Mouse (Mus musculus): ENCODE results near the gene Arhgap8.
"Not testable (repeated sequence)": the region's sequence is repeated elsewhere in the genome, so short reads cannot be mapped to it uniquely, and the experiment has no call there.

Gene Arhgap8

DNA sequence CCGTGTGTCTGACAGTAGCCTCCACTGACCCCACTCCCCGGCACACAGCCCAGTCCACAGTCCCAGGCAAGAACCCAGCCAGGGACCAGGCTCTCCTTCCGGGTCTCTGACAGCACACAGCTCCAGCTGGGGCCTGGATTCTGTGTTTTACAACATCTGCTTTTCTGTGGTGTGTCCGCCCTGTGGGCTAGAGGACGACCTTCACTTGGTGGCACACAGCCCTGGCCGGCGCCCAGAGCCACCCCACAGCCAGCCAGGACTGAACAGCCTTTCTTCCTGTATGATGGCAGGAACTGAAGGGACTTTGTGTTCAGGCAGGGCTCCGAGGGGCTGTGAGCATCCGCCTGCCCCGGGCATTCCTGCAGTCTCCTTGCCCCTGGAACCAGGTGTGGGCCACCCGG is 22.2 kb upstream of the Arhgap8 start:
- in situ Hi-C loops (cut with MboI) = no loop called here

DNA sequence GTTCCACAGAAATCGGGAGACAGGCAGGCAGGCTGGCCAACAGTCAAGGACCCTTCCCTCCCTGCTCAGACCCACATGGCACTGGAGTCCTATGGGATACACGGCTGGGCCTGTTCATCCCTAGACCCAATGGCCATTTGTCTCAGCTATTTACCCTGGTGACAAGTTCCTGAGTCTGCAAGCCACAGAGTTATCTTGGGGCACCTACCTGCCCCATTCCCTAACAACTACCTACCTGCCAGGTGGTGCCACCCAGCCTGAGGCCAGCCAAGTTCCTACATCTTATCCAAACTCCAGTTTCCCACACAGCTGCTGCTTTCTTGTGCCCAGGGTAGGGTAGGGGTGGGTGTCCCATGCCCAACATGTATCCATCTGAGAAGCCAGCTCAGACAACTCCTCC is 21.7 kb upstream of the Arhgap8 start:
- in situ Hi-C loops (cut with MboI) = no loop called here

DNA sequence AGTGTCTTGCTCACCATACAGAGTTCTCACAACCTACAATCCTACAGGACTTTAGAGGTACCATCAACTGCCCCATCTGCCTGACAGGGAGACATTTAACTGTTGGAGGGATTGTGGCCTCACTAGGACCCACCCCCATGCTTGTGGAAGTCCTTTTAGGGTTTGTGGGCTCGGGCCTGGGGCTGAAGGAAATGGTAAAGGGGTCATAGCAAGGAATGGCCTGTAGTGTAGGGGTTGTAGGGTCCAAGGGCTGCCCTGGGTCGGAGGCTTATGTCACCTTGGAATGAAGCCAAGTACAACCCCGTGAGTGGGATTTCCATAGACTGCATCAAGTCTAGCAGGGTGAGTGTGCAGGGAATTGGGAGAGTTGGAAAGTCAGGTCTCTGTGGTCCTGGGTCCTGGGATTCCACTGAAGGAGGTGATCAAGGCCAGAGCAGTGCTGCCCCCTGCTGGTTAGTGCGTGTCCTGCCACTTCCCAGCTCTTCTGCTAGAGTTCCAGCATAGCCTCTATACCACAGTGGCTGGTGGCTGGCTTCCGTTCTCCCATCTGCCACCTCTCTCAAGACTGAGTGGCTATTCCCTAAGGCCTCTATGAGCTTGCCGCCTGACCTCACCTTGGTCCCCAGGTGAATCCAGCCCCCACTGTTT is 19.6 kb upstream of the Arhgap8 start:
- in situ Hi-C loops (cut with MboI) = no loop called here

DNA sequence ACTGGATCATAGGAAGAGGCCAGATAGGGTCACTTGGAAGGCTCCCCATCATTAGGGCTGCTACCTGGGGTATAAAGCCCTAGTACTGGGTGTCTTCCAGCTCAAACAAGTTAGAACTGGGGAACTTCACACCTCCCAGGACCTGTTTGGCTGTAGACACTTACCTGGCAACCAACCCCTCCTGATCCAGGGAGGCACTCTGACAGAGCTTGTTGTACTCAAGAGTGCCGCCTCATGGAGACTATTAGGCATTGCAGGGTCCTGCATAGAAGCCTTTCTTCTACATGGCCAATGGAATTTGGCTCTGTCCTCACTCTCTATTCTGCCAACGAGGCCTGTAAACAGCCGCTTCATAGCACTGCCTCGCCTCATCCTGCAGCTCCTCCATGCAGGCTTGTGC is 17.9 kb upstream of the Arhgap8 start:
- in situ Hi-C loops (cut with MboI) = no loop called here

DNA sequence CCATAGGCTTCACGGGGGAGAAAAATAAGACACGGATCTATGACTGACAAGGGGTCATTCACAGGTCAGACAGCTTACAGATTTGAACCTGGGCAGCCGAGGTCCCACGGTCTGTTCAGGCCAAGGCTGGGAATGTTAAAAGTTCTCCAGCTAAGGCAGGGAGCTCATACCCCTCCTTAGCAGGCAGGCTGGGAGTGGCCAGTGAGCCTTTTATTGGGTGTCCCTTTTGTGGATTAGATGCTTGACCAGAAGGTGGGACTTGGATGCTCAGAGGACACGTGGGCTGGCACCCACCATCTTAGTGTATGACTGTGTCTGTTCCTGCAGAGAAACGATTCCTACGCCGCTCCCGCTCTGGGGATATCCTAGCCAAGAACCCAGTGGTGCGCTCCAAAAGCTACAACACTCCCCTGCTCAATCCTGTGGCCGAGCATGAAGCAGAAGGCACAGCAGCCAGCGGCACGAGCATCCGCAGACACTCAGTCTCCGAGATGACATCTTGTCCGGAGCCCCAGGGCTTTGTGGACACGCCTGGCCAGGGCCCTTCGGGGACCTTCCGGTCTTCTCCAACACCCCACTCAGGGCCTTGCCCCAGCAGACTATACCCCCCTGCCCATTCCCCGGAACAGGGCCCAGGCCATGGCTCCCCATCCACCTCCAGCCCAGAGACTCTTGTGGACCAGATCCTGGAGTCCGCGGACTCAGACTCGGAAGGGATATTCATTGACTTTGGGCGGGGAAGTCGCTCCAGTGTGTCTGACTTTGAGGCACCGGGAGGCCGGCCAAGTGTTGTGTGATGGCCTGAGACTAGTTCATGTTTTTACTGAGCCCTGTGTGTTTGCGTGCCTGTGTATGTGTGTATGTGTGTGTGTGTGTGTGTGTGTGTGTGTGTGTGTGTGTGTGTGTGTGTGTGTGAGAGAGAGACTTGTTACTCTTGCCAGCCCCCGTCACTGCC is 17.2 kb upstream of the Arhgap8 start:
- in situ Hi-C loops (cut with MboI) = no loop called here

DNA sequence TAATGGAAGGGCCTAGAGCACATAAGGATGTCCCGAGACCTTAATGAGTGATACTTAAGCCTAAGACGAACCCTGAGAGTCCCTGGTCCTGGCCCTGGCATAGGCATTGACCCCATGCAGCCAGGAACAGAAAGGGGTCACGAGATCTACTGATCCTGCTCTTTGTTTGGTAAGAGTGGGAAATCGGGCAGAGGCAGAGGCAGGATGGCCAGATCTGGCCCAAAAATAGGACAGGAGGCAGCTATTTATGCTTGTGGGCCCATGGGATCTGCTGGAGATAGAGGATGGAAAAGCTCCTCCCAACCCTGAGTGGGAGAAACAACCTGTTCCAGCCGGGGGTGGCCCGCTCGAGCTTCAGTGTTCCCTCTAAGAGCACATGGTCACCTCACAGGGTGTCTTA is 15.9 kb upstream of the Arhgap8 start:
- in situ Hi-C loops (cut with MboI) = no loop called here

DNA sequence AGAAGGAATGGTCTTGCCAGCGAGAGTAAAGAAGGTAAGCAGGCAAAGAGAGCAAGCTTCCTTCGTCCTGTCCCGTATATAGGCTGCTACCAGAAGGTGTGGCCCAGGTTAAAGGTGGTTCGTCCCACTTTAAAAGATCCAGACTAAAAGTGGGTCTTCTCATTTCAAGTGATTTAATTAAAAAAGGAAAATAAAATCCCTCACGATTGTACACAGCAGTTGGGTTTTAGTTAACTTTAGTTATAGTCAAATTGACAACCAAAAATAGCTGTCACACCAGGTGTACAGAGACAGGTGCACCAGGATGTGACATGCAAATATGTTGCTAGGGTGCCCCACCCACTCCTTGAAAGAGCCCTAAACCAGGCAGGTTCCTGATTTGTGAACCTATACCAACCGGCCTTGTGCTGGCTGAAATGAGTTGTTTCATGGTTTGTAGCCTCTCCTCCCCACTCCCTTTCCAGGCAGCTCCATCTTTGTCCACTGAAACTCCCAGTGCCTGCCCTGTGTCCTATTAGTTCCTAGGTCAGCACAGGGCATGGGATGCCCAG is 14.4 kb upstream of the Arhgap8 start:
- in situ Hi-C loops (cut with MboI) = no loop called here

DNA sequence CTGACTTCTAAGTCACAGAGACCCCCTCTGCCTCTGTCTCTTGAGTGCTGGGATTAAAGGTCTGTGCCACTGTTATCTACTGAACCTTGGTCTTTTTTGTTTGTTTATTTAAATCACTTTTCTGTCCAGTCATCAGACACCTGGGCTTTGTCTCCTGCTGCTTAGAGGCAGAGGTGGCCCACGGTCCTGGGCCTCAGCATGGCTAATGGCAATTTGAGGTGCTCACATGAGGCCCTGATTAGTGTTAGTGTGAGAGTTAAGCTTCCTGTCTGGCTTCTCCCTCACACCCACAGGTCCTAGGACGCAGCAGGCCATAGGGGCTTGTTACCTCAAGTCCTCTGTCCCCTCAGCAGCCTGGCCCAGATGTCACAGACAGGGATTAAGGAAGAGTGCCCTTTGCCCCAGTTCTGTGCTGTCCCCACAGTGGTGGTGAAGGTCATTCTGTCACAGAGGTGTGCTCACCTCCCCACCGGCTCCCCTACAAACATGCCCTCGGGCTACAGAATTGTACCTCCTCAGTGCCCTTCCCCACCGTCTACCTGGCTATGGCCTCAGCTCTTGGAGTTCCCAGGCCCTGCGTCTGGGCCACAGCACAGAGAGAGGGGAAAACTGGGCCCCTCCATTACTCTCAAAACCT is 12.8 kb upstream of the Arhgap8 start:
- in situ Hi-C loops (cut with MboI) = no loop called here

DNA sequence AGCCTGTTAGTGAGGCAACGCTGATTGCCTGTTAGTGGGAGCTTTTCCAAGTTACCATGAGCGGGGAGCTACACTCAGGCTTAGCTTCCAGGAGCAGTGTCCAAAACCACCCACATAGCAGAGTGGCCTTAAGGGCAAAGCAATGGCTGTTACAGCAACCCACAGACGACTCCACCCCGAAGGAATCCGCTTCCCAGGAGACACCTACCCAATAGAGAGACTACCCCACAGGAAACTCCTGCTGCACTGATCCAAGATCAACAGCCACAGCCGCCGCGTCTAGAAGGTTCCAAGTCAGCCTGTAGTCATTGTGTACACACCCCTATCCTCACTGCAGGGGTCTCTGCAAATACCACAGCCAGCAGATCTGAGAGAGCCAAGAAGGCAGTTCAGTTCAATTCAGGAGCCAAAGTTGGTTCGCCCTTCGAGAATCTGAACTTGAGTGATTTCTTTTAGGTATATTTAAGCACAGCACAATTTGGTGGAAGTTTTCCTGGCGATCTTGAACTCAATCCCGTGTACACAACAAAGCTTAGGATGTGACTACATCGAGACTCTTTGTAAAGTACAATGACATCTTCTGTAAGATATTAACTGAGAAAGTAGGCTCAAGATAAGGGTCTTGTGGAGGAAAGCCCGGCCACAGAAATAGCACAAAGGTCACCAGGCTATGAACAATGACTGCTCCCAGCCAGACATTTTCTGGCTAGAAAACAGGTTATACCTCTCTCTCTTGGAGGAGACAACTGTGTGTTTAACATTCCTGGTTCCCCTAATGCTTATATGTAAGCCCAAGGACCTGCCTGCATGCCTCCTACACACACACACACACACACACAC is 7.1 kb upstream of the Arhgap8 start:
- in situ Hi-C loops (cut with MboI) = no loop called here

DNA sequence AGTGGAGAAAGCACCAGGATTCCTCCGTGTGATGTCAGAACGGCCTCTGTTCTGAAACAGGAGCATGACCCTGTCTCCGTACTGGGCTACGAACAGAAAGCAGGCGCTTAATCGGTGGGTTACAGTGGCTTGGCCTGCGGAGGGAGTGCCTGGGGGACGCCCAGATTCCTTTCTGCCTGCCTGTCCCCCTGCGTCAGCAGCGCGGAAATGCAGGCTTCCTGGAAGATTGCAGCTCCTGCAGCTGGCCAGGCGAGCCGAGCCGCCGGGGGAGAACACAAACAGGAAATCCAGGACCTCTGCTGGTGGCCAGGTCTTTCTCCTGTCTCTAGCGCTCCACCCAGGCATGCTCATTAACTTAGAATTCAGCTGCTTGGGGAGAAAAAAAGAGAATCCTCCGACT is 5.1 kb upstream of the Arhgap8 start:
- in situ Hi-C loops (cut with MboI) = loop anchor here (5.0 kb wide), 1 partner anchor 37 kb away; no protein-coding TSS in a partner anchor

DNA sequence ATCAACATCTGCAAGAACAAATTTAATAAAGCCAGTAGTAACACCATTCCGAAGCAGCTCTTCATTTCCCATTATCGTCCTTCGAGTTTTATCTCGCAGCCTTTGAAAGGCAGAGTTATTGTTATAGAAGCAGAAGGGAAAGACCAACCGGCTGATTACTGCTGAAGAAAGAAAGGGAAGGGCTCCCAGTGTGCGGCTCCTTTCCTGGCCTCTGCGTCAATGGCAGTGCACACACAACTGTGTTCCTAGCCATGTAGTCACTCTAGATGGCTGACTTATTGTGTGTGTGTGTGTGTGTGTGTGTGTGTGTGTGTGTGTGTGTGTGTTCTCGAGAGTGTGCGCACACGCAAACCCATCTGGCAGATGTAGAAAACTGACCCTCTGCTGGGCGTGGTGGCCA is 4.7 kb upstream of the Arhgap8 start:
- in situ Hi-C loops (cut with MboI) = loop anchor here (5.0 kb wide), 1 partner anchor 38 kb away; no protein-coding TSS in a partner anchor

DNA sequence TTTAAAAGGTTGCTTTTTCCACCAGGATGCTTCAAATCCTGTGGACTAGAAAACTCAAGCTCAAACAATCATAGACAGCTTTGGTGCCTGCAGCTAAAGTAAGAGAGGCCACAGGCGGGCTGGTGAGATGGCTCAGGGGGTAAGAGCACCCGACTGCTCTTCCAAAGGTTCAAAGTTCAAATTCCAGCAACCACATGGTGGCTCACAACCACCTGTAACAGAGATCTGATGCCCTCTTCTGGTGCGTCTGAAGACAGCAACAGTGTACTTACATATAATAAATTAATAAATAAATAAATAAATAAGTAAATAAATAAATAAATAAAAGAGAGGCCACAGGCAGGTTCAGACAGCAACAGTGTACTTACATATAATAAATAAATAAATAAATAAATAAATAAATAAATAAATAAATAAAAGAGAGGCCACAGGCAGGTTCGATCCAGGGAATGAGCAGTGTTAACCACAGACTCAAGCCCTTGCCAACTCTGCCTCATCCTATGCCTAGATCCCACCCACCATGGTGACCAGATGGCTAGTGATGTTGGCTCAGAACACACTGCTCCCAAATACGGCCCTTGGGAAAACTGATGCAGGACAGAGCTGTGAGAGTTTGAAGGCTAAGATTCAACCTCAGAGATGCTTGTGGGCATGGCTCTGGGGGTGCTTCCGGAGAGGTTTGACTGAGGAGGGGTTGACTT is 2.1 kb upstream of the Arhgap8 start:
- in situ Hi-C loops (cut with MboI) = loop anchor here (5.0 kb wide), 1 partner anchor 40 kb away; no protein-coding TSS in a partner anchor

DNA sequence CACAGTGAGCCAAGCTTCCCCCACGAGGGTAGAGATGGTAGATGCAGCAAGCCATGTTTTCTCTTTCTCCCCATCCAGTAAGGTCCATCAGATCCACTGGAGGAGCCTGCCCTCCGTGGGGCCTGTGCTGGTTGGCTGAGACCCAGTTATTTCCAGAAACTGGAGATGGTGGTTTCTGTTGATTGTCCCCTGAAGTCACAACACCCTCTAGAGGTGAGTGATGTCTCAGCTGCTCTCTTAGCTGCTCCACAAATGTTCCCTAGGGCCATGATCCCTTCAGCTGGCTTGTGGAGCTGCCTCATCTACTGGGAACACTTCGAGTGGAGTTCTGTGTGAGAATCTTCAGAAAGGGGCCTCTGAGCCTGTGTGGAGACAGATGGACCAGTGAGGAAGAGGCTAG is 1.1 kb upstream of the Arhgap8 start:
- in situ Hi-C loops (cut with MboI) = loop anchor here (5.0 kb wide), 1 partner anchor 41 kb away; no protein-coding TSS in a partner anchor

DNA sequence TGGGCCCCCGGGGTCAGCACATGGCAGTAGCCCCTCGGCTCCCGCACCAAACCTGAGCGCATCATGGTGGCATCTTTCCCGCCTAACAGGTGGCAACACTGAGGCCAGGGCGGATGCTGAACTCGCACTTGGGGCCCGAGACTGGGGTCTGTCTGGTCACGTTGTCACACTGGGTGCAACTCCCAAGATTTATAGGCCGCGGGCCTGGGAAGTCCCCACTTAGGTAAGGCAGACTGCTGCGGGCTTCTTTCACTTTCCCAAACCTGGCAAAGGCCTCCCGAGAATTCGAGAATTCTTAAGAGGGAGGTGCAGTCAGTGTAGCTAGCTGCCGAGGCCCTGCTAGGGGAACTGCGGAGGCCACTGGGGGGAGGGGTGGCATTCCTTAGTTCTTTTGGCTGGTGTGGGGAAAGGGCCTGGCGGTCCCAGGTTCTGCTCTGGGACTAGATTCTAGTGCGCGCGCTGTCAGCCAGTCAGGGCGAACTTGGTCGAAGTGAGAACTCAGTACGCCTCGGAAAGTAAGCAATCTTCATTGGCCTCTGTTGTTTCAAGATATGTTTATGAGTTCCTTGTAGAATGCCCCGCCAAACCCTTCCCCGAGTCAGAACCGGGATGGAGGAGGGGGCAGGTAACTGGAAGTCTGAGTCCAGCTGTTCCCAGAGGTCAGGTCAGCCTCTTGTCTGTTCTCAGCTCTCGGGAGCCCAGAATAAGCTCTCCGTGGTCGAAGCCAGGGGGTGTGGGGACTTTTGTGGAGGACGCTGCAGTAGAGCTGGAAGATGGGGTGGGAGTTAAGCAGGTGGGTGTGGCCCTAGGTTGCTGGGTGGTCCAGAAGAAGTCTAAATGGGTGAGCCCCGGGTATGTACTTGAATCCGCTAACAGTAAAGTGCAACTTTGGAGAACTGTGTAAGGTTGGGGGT is 696 bp downstream of the Arhgap8 start:
- in situ Hi-C loops (cut with MboI) = no loop called here

DNA sequence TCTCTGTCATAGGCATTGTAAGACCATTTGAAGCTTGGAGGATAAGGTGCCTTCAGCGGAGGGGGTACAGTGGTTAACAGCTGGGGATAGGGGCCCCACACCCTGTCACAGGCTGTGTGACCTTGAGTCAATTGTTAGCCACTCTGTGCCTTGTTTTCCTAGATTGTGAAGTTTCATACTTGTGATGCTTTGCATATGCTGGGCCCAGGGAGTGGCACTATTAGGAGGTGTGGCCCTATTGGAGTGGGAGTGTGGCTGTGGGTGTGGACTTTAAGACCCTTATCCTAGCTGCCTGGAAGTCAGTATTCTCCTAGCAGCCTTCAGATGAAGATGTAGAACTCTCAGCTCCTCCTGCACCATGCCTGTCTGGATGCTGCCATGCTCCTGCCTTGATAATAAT is 3.8 kb downstream of the Arhgap8 start:
- in situ Hi-C loops (cut with MboI) = not testable (repeated sequence)

DNA sequence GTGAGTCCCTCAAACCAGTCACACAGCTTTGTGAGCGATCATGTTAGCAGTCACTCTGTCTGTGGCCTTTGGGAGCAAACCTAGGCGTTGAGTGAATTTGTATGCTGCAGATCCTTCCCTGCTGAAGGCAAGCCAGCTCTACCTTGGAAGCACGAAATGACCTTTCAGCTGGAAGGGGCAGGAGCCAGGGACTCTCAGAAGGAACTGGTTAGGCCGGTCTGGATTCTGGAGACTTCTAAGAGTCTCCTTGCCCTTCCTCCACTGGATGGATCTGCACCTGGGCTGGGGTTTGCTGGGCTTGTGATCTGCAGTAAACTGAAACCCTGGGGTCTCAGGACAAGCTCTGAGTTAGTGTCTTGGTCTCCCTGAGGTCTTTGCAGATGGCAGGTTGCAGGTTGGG is 4.3 kb downstream of the Arhgap8 start:
- in situ Hi-C loops (cut with MboI) = no loop called here

DNA sequence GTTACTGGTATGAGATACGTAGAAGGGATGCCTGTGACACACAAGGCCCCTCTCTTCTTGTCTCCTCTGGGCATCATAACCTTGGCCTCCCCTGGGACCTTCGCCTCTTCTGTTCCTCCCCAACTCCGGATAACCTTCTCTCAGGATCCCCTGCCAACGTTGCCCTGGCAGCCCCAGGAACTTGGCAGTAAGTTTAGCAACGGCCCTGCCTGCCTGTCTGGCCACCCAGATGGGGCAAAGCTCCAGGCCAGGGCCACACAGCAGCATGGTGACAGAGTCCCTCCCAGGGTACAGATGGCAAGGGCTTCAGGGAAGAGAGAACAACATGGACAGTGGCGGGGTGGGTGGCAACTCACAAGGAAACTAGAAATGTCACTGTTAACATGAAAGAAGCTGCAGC is 9.8 kb downstream of the Arhgap8 start:
- in situ Hi-C loops (cut with MboI) = no loop called here

DNA sequence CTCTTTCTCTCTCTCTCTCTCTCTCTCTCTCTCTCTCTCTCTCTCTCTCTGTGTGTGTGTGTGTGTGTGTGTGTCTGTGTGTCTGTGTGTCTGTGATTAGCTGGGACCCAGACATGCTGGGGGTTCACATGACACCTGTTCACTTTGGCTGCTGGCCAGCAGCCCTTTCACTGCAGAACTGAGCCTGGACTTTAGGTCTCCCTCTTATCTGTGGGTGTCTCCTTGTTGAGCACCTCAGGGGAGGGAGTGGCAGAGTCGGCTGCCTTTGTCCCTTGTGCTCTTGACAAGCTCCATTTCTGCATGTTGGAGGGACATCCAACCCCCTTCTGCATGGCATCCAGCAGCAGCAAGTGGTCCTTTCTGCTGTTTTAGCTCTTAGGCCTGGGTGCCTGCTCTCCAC is 11.0 kb downstream of the Arhgap8 start:
- in situ Hi-C loops (cut with MboI) = no loop called here

DNA sequence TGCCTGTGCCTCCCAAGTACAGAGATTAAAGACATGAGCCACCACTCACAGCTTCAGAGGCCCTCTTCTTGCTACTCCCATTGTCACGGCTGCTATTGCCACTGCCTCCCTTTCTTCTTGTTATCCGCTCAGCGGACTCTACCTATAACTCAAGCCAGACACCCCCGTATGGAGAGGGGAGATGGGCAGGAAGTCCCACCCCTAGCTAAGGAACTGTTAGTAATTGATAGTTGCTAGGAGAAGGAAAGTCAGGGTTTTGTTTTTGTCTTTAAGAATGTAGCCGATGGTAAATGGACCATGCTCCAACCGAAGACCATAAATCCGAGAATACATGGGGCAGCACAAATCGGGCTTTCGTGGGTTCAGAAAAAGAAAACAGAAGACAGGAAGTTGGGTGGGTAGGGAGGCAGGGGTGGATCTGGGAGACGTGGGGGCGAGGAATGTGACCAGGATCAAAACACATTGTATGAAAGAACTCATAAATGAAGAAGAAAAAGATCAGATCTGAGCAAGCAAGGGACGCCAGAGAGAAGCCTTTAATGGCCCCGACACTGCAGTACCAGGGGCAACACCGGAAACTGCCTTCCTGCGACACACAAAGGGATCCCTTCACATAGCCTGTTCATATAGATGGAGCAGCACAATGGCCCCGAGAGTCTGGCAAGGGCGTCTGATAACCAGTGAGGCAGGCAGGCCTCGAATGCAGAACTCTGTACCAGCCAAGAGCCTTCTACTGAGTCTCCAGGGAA is 12.0 kb downstream of the Arhgap8 start:
- in situ Hi-C loops (cut with MboI) = no loop called here

All from mature B cell (primary cell).